Mouse (Mus musculus) erythroblast, embryonic 14.5 days (primary cell): ENCODE results near the gene Stk26.

Source experiments
- GATA1 ChIP-seq: IDR thresholded peaks from 2 replicates; pipeline ENCODE4 v1.6.1; 2012; ENCODE audit warnings: low read length, inconsistent platforms, mixed read lengths
- TAL1 ChIP-seq: IDR thresholded peaks from 3 replicates; pipeline ENCODE4 v1.6.1; 2012; ENCODE audit warnings: low read length, inconsistent platforms, mixed read lengths

DNA sequence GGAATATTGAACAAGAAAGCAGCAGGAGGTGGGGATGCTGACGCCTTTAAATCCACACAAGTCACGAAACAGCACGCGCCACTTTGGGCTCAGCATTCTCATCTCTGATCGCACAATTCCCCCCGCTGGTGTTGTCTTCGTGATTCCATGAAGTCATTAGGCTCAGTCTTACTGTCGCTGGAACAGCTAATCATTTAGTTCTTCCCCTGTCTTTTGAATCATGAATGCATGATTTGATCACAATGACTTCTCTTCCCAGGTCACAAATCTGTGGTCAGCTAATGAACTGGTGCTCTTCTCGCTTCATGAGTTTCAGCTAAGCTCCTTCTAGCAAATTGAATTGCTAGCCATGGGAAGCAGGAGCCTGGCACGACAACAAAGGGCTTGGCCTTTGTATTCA lies 42.3 kb upstream of the Stk26 start:
- no peak for TF ChIP-seq GATA1
- no peak for TF ChIP-seq TAL1
